Mouse (Mus musculus): Measurements from ENCODE around the gene Galnt2.

GRCm38 (mm10) chr8:124234496-124234895, 3.3 kb downstream of the Galnt2 start:
- TF ChIP-seq POLR2A (IDR thresholded peaks at IDR 0.05; ENCODE audit: control insufficient read depth, extremely low read depth, insufficient read depth, low read length, poor library complexity) (no peak), CTCF (IDR thresholded peaks at IDR 0.05; ENCODE audit: borderline replicate concordance, control insufficient read depth, extremely low read depth, insufficient read depth, low read length, poor library complexity) (no peak)
